ENCODE assay signal across 10 mouse cellular contexts in the genomic region with DNA sequence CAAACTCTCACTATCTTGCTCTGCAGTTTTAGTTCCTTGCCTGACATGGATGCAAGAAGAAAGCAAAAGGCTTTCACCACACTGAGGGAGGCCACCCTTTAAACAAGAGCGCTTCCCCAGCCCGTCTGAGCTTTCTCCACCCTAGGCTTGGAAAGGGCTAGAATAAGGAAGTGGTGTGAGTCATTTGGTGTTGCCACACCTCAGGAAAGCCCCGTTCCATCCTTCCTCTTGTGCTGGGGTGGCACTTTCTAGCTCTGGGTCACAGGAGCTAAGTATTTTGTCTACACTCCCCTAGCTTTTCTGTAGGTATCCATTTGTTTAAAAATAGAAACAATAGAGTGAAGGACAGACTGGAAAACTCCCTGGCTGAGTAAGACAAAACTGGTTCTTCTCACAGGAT.
DNase-seq lines count a peak whose midpoint lies in the region.
"Had no signal": no experiment of that assay in that cellular context is flagged by ENCODE, and none has a peak within 500 bp of the region (broad histone marks: within the 10 kb centered on the region; RNA-seq: fewer than 3 reads in every experiment).

No protein-coding gene starts in this region.

- DNase-seq in gastrocnemius, adult 18-20 months (ENCODE audit: low spot score) = peak; percentile 9
- DNase-seq in gastrocnemius, postnatal 25 days = no peak
- DNase-seq in 3T3-L1 (ENCODE audit: low read depth, low spot score) = peak; percentile 82
- peak; percentile 63 for DNase-seq in c-Kit-positive CD71-negative TER-119-negative erythroid progenitor cells, embryonic 14.5 days (ENCODE audit: low read depth)
- DNase-seq in lung, postnatal 36 days = peak; percentile 79
- no peak for DNase-seq in thymus, postnatal 36 days
- DNase-seq in frontal cortex, postnatal 36 days (ENCODE audit: low spot score in 2 of 2) = no peak
- no peak for DNase-seq in kidney, postnatal 10 days
- DNase-seq: cerebellum, adult 11-12 months; thymus, postnatal 25 days had no signal

Comparison
In these comparisons a context has a peak if more than half of its experiments do, and no peak if none do; other contexts are left out.
1. DNase-seq: peak in gastrocnemius, adult 18-20 months (single experiment), 3T3-L1 (single experiment), c-Kit-positive CD71-negative TER-119-negative erythroid progenitor cells, embryonic 14.5 days (single experiment) and lung, postnatal 36 days (single experiment); none in gastrocnemius, postnatal 25 days (single experiment), thymus, postnatal 36 days (0 of 2), frontal cortex, postnatal 36 days (0 of 2) and kidney, postnatal 10 days (single experiment).